Mouse (Mus musculus) lung, adult 2 months (tissue): ENCODE results near the gene Clpb.

ENCODE experiments used
- CTCF ChIP-seq: fragments of 200-500 bp; IDR thresholded peaks from 2 replicates; pipeline ENCODE4 v1.5.1; 2011; ENCODE audit warnings: mild to moderate bottlenecking, low read length, control low read depth; ENCODE audit not compliant: insufficient read depth
- POLR2A ChIP-seq: fragments of 200-500 bp; IDR thresholded peaks from 2 replicates; pipeline ENCODE4 v1.6.1; 2011; ENCODE audit warnings: low read depth, mild to moderate bottlenecking, control low read depth, low read length, borderline replicate concordance; ENCODE audit errors: extremely low read depth

- TF ChIP-seq CTCF (no peak), POLR2A (no peak)
Observed at GRCm38 (mm10) chr7:101618273-101618672, 45.2 kb upstream of the Clpb start.
